Mouse (Mus musculus): ENCODE measurements at regions not wholly inside any gene's neighbourhood (a gene's known extent, or its start where the extent isn't known, plus 50 kb on each side); places are given as distances from the start of the nearest gene placed in this dataset.

GRCm38 (mm10) chr2:146565693-146566092, 53.5 kb upstream of the Ralgapa2 start:
- Histone ChIP-seq H3K4me2 (replicated peaks) (no peak overlapping the region), H3K9ac (replicated peaks) (no peak overlapping the region), H3K27ac (replicated peaks) (no peak overlapping the region), H3K27me3 (no peaks in the 10 kb centered on the region), H3K36me3 (no peaks in the 10 kb centered on the region), H3K9me3 (no peaks in the 10 kb centered on the region), H3K4me1 (no peaks in the 10 kb centered on the region), H3K4me3 (no peak overlapping the region)
- 84% methylated on average over 6 of the region's 6 CpGs for WGBS
- ATAC-seq (ENCODE audit: low FRiP score, low read depth): no peak

- ATAC-seq (ENCODE audit: low FRiP score, low read depth): no peak
These were observed 56.2 kb upstream of the Ralgapa2 start for GRCm38 (mm10) chr2:146568171-146568842.

DNA sequence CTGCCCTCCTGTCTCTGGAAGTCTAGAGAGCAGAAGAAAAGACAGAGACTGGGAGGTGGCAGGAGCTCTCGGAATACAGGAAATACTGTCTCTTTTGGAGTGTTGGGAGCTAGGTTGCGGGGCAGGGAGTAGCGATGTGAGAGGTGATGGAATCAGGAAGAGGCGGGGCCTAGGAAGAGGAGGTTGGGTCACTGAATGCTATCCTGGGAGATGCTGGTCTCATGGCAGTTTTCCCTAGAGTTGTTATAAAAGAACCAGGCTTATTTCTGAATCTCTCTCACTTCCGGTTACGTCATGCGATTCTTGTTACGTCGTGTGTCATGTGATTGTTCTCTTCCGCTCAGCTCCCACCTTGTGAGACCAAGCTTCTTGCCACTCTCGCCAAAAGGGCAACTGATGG, 58.9 kb upstream of the Ralgapa2 start:
- no peaks in the 10 kb centered on the region for H3K4me1 ChIP-seq
- H3K4me3 ChIP-seq: no peak overlapping the region
- no peak overlapping the region for H3K4me2 ChIP-seq (replicated peaks)
- H3K27me3 ChIP-seq: no peaks in the 10 kb centered on the region
- H3K9me3 ChIP-seq: no peaks in the 10 kb centered on the region
- H3K9ac ChIP-seq (replicated peaks): no peak overlapping the region
- H3K36me3 ChIP-seq: no peaks in the 10 kb centered on the region
- WGBS: 92% methylated on average over 11 of the region's 11 CpGs
- no peak for ATAC-seq (ENCODE audit: low FRiP score, low read depth)
- no peak overlapping the region for H3K27ac ChIP-seq (replicated peaks)

More at GRCm38 (mm10) chr2:146568171-146568842, 56.2 kb upstream of the Ralgapa2 start:
- Histone ChIP-seq H3K9ac (replicated peaks) (no peak overlapping the region), H3K4me1 (no peaks in the 10 kb centered on the region), H3K27me3 (no peaks in the 10 kb centered on the region), H3K27ac (replicated peaks) (no peak overlapping the region), H3K36me3 (no peaks in the 10 kb centered on the region), H3K4me3 (no peak overlapping the region), H3K9me3 (no peaks in the 10 kb centered on the region), H3K4me2 (replicated peaks) (no peak overlapping the region)
- 86% methylated on average over 11 of the region's 11 CpGs for WGBS

GRCm38 (mm10) chr2:146571857-146572256, 59.7 kb upstream of the Ralgapa2 start:
- H3K4me2 ChIP-seq (replicated peaks): no peak overlapping the region
- no peaks in the 10 kb centered on the region for H3K9me3 ChIP-seq
- H3K27me3 ChIP-seq: no peaks in the 10 kb centered on the region
- ATAC-seq (ENCODE audit: low FRiP score, low read depth): no peak
- WGBS: 95% methylated on average over 9 of the region's 9 CpGs
- no peaks in the 10 kb centered on the region for H3K4me1 ChIP-seq
- H3K4me3 ChIP-seq: no peak overlapping the region
- no peaks in the 10 kb centered on the region for H3K36me3 ChIP-seq
- H3K27ac ChIP-seq (replicated peaks): no peak overlapping the region
- no peak overlapping the region for H3K9ac ChIP-seq (replicated peaks)

GRCm38 (mm10) chr2:146575610-146576297, 63.6 kb upstream of the Ralgapa2 start:
- H3K36me3 ChIP-seq: no peaks in the 10 kb centered on the region
- no peak overlapping the region for H3K4me3 ChIP-seq
- no peak for ATAC-seq (ENCODE audit: low FRiP score, low read depth)
- H3K27ac ChIP-seq (replicated peaks): no peak overlapping the region
- H3K4me1 ChIP-seq: no peaks in the 10 kb centered on the region
- no peaks in the 10 kb centered on the region for H3K27me3 ChIP-seq
- H3K9me3 ChIP-seq: no peaks in the 10 kb centered on the region
- no peak overlapping the region for H3K4me2 ChIP-seq (replicated peaks)
- 80% methylated on average over 3 of the region's 3 CpGs for WGBS
- H3K9ac ChIP-seq (replicated peaks): no peak overlapping the region

- Histone ChIP-seq H3K27me3 (no peaks in the 10 kb centered on the region), H3K4me1 (no peaks in the 10 kb centered on the region), H3K36me3 (no peaks in the 10 kb centered on the region), H3K9me3 (no peaks in the 10 kb centered on the region), H3K27ac (replicated peaks) (no peak overlapping the region), H3K9ac (replicated peaks) (no peak overlapping the region), H3K4me2 (replicated peaks) (no peak overlapping the region), H3K4me3 (no peak overlapping the region)
- WGBS: 70% methylated on average over 4 of the region's 4 CpGs
- ATAC-seq (ENCODE audit: low FRiP score, low read depth): no peak
These were observed 64.3 kb upstream of the Ralgapa2 start for GRCm38 (mm10) chr2:146576298-146576905.

DNA sequence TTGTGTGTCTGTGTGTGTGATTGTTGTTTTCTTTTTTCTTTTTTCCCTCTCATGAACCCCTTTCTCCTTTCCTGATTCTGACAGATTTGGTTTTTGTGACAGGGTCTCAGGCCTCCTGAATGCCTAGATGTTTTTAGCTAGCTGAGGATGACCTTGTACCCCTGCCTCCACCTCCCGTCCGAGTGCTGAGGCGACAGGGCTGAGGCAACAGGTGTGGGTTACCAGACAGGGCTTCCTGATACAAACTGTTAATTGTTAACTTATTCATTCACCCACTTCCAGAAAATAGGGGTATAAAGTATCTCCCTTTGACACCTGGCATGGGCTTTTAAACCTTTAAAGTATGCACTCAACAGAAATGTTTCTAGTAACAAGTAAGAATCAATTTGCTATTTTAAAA, 65.0 kb upstream of the Ralgapa2 start:
- WGBS: 79% methylated on average over 3 of the region's 3 CpGs
- Histone ChIP-seq H3K27ac (replicated peaks) (no peak overlapping the region), H3K9ac (replicated peaks) (no peak overlapping the region), H3K27me3 (no peaks in the 10 kb centered on the region), H3K4me1 (no peaks in the 10 kb centered on the region), H3K9me3 (no peaks in the 10 kb centered on the region), H3K36me3 (no peaks in the 10 kb centered on the region), H3K4me3 (no peak overlapping the region), H3K4me2 (replicated peaks) (no peak overlapping the region)
- ATAC-seq (ENCODE audit: low FRiP score, low read depth): no peak

DNA sequence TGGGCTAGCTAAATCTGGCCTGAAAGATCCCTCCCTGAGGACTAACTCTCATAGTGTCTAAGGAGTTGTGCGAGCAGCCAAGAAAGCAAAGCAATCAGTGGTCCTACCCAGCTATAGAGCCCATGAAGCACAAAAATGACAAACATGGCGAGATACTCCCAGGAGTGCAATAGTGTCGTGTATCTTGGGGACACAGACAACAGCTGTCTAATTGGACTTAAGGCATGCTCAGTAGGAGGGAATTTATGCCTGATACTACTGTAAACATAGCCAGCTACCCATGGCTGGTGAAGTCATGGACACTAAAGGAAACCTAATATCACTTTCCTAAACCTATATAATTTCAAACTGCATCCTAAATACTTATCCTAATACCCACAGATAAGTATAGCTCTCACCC, 69.1 kb upstream of the Ralgapa2 start:
- Histone ChIP-seq H3K36me3 (no peaks in the 10 kb centered on the region), H3K27me3 (no peaks in the 10 kb centered on the region; the same call in 1 of the 2 replicates), H3K9ac (replicated peaks) (no peak overlapping the region), H3K4me2 (replicated peaks) (no peak overlapping the region), H3K9me3 (no peaks in the 10 kb centered on the region), H3K4me1 (no peaks in the 10 kb centered on the region), H3K27ac (replicated peaks) (no peak overlapping the region), H3K4me3 (no peak overlapping the region)
- 88% methylated on average over 3 of the region's 3 CpGs for WGBS
- ATAC-seq (ENCODE audit: low FRiP score, low read depth): no peak

- no peak overlapping the region for H3K4me3 ChIP-seq
- H3K4me1 ChIP-seq: no peaks in the 10 kb centered on the region
- H3K9me3 ChIP-seq: no peaks in the 10 kb centered on the region
- no peak overlapping the region for H3K9ac ChIP-seq (replicated peaks)
- no peaks in the 10 kb centered on the region for H3K36me3 ChIP-seq
- no peak overlapping the region for H3K4me2 ChIP-seq (replicated peaks)
- H3K27ac ChIP-seq (replicated peaks): no peak overlapping the region
- ATAC-seq (ENCODE audit: low FRiP score, low read depth): no peak
- H3K27me3 ChIP-seq: no peaks in the 10 kb centered on the region; the same call in 1 of the 2 replicates
These were observed 71.8 kb upstream of the Ralgapa2 start for GRCm38 (mm10) chr2:146583807-146584388.

DNA sequence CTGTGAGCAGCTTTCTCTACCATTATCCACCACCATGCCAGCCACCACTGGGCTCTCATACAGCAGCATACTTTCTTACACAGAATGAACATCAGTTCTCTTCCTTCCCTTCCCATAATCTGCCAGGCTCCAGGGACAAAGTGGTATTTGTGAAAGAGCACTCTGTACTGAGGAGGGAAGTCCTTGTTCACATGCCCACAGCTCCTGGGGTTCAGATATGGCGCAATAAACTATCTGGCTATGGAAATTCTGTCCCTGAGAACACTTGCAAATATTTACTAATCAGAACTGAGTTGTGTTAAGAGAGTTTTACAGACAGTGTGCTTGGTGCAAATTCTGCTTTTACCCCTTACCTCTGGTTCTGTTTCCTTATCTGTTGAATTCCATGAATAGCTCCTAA, 74.2 kb upstream of the Ralgapa2 start:
- no peak for ATAC-seq (ENCODE audit: low FRiP score, low read depth)
- no peak overlapping the region for H3K4me3 ChIP-seq
- no peaks in the 10 kb centered on the region; the same call in 1 of the 2 replicates for H3K27me3 ChIP-seq
- no peaks in the 10 kb centered on the region for H3K9me3 ChIP-seq
- no peaks in the 10 kb centered on the region for H3K36me3 ChIP-seq
- no peak overlapping the region for H3K4me2 ChIP-seq (replicated peaks)
- H3K27ac ChIP-seq (replicated peaks): no peak overlapping the region
- H3K4me1 ChIP-seq: no peaks in the 10 kb centered on the region
- WGBS: 87% methylated on average over 1 of the region's 1 CpGs
- H3K9ac ChIP-seq (replicated peaks): no peak overlapping the region

GRCm38 (mm10) chr2:146586981-146587380, 74.8 kb upstream of the Ralgapa2 start:
- Histone ChIP-seq H3K9ac (replicated peaks) (no peak overlapping the region), H3K27me3 (no peaks in the 10 kb centered on the region; the same call in 1 of the 2 replicates), H3K27ac (replicated peaks) (no peak overlapping the region), H3K36me3 (no peaks in the 10 kb centered on the region), H3K9me3 (no peaks in the 10 kb centered on the region), H3K4me1 (no peaks in the 10 kb centered on the region), H3K4me3 (no peak overlapping the region), H3K4me2 (replicated peaks) (no peak overlapping the region)
- WGBS: 78% methylated on average over 3 of the region's 3 CpGs
- no peak for ATAC-seq (ENCODE audit: low FRiP score, low read depth)

- Histone ChIP-seq H3K9me3 (no peaks in the 10 kb centered on the region), H3K27me3 (no peaks in the 10 kb centered on the region; the same call in 1 of the 2 replicates)
- WGBS: 91% methylated on average over 3 of the region's 3 CpGs
These were observed 77.7 kb upstream of the Ralgapa2 start for GRCm38 (mm10) chr2:146589860-146590259.

More at GRCm38 (mm10) chr2:146589860-146590259, 77.7 kb upstream of the Ralgapa2 start:
- no peak for ATAC-seq (ENCODE audit: low FRiP score, low read depth)
- H3K4me1 ChIP-seq: no peaks in the 10 kb centered on the region
- no peaks in the 10 kb centered on the region for H3K36me3 ChIP-seq
- no peak overlapping the region for H3K4me2 ChIP-seq (replicated peaks)
- no peak overlapping the region for H3K4me3 ChIP-seq
- no peak overlapping the region for H3K27ac ChIP-seq (replicated peaks)
- no peak overlapping the region for H3K9ac ChIP-seq (replicated peaks)
